Mouse (Mus musculus) G1E (cell line): ENCODE measurements at regions not wholly inside any gene's neighbourhood (a gene's known extent, or its start where the extent isn't known, plus 50 kb on each side); places are given as distances from the start of the nearest gene placed in this dataset.

Experiments used
- ATAC-seq: 2 replicates; pipeline ENCODE4 v1.8.0; 2016; ENCODE audit warnings: mild to moderate bottlenecking; ENCODE audit not compliant: insufficient number of reproducible peaks, poor library complexity, low FRiP score, severe bottlenecking; ENCODE audit errors: extremely low read depth
- DNase-seq: peaks from one replicate; pipeline ENCODE4 v3.0.0; 2012; ENCODE audit warnings: low spot score
- H3K27me3 ChIP-seq: 2 replicates; pipeline ENCODE4 v1.6.1; 2012; ENCODE audit warnings: mild to moderate bottlenecking, low read length, inconsistent platforms; ENCODE audit not compliant: insufficient read depth
- H3K36me3 ChIP-seq: replicated peaks from 2 replicates; pipeline ENCODE3; 2012; ENCODE audit warnings: mild to moderate bottlenecking, inconsistent platforms
- H3K4me1 ChIP-seq: 2 replicates; pipeline ENCODE4 v1.6.1; 2012; ENCODE audit warnings: low read depth, low read length, inconsistent platforms, mixed read lengths; ENCODE audit not compliant: insufficient read depth
- H3K4me3 ChIP-seq: 2 replicates; pipeline ENCODE4 v1.5.1; 2012; ENCODE audit warnings: low read depth, mild to moderate bottlenecking, inconsistent platforms, low read length, moderate library complexity, mixed read lengths
- H3K9me3 ChIP-seq: replicated peaks from 2 replicates; pipeline ENCODE4 v1.6.1; 2012; ENCODE audit warnings: inconsistent platforms
- CTCF ChIP-seq: IDR thresholded peaks from 2 replicates; pipeline ENCODE4 v1.5.1; 2012; ENCODE audit warnings: low read depth, low read length, inconsistent platforms, mixed read lengths
- GATA1 ChIP-seq: IDR thresholded peaks from 2 replicates; pipeline ENCODE4 v1.6.1; 2012; ENCODE audit warnings: borderline replicate concordance, low read length, inconsistent platforms, mixed read lengths
- GATA2 ChIP-seq: IDR thresholded peaks from 2 replicates; pipeline ENCODE4 v1.6.1; 2012; ENCODE audit warnings: low read depth, low read length, inconsistent platforms, borderline replicate concordance
- POLR2AphosphoS5 ChIP-seq: IDR thresholded peaks from 2 replicates; pipeline ENCODE4 v1.6.1; 2012; ENCODE audit warnings: low read depth, low read length, inconsistent platforms; ENCODE audit not compliant: insufficient replicate concordance
- TAL1 ChIP-seq: conservative IDR thresholded peaks from 2 replicates; pipeline ENCODE4 v1.6.1; 2012; ENCODE audit warnings: low read depth, low read length, inconsistent platforms, mixed read lengths

DNA sequence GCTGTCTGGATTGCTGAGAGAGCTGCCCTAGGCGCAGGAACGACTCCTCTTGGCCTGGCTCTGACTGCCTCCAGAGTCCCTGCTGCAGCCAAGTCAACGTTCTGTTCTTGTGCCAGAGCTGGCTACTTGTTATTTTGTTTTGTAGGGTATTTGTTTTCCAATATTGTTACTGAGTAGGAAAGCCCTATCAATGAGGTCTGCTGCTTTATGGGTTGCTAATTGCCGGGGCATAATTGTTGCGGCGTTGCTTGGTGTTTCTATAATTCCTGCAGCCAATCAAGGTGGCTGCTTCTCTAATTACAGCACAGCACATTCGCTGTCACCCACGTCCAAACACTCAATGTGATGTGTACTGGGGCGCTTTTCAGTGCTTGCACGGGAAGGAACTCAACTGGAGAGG lies 589.4 kb downstream of the Tox3 start:
- Histone ChIP-seq H3K9me3 (peaks cover 21% of the 10 kb centered on the region), H3K27me3 (no peaks in the 10 kb centered on the region), H3K36me3 (no peaks in the 10 kb centered on the region), H3K4me1 (no peaks in the 10 kb centered on the region), H3K4me3 (no peak overlapping the region)
- DNase-seq (no peak), ATAC-seq (no peak)
- TF ChIP-seq TAL1 (no peak), GATA2 (no peak), CTCF (no peak), POLR2AphosphoS5 (no peak), GATA1 (no peak)

DNA sequence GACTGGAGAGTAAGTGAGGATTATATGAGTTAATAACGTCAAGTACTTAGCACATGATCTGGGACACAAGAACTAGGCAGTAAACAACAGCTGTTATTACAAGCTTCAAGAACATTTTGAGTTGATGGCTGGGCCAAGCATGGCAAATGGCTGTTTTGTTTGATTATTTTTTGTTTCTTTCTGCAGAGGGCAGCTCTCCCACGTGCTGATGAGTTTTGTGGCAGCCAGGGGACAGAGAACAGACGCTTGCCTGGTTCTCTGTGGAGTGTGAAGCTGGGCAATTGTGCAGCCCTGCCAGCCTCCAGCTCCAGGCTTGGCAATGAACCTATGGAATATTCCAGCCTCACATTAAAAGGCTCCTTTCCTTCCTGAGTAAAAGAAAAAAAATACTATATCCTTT lies 592.2 kb downstream of the Tox3 start:
- no peak for ATAC-seq
- DNase-seq: no peak
- Histone ChIP-seq H3K4me1 (no peaks in the 10 kb centered on the region), H3K36me3 (no peaks in the 10 kb centered on the region), H3K27me3 (no peaks in the 10 kb centered on the region), H3K4me3 (no peak overlapping the region), H3K9me3 (peaks cover 24% of the 10 kb centered on the region)
- TF ChIP-seq POLR2AphosphoS5 (no peak), CTCF (no peak), TAL1 (no peak), GATA2 (no peak), GATA1 (no peak)

GRCm38 (mm10) chr8:89751201-89751600 lies 596.9 kb downstream of the Tox3 start:
- H3K36me3 ChIP-seq: no peaks in the 10 kb centered on the region
- TF ChIP-seq CTCF: no peak
- no peak for TF ChIP-seq GATA2
- no peak for TF ChIP-seq GATA1
- TF ChIP-seq TAL1: no peak
- TF ChIP-seq POLR2AphosphoS5: no peak
- H3K9me3 ChIP-seq: peaks cover 22% of the 10 kb centered on the region
- H3K27me3 ChIP-seq: no peaks in the 10 kb centered on the region
- DNase-seq (no peak), ATAC-seq (no peak)
- H3K4me3 ChIP-seq: no peak overlapping the region
- no peaks in the 10 kb centered on the region for H3K4me1 ChIP-seq

- TF ChIP-seq POLR2AphosphoS5: no peak
- no peak for TF ChIP-seq CTCF
- no peak for TF ChIP-seq GATA1
- TF ChIP-seq TAL1: no peak
- no peak for TF ChIP-seq GATA2
- H3K36me3 ChIP-seq: no peaks in the 10 kb centered on the region
- ATAC-seq (no peak), DNase-seq (no peak)
- no peaks in the 10 kb centered on the region for H3K4me1 ChIP-seq
- H3K27me3 ChIP-seq: no peaks in the 10 kb centered on the region
- peaks cover 37% of the 10 kb centered on the region for H3K9me3 ChIP-seq
- H3K4me3 ChIP-seq: no peak overlapping the region
Observed at GRCm38 (mm10) chr8:89747726-89748125, 600.4 kb downstream of the Tox3 start.

GRCm38 (mm10) chr8:89744267-89745028 lies 603.7 kb downstream of the Tox3 start:
- H3K27me3 ChIP-seq: no peaks in the 10 kb centered on the region
- peaks cover 59% of the 10 kb centered on the region for H3K9me3 ChIP-seq
- H3K4me1 ChIP-seq: no peaks in the 10 kb centered on the region
- ATAC-seq (no peak), DNase-seq (no peak)
- H3K4me3 ChIP-seq: no peak overlapping the region
- no peak for TF ChIP-seq CTCF
- TF ChIP-seq POLR2AphosphoS5: no peak
- TF ChIP-seq TAL1: no peak
- no peak for TF ChIP-seq GATA2
- TF ChIP-seq GATA1: no peak
- H3K36me3 ChIP-seq: no peaks in the 10 kb centered on the region

- TF ChIP-seq POLR2AphosphoS5 (no peak), GATA2 (no peak), GATA1 (no peak), TAL1 (no peak), CTCF (no peak)
- Histone ChIP-seq H3K4me3 (no peak overlapping the region), H3K27me3 (no peaks in the 10 kb centered on the region), H3K4me1 (no peaks in the 10 kb centered on the region), H3K36me3 (no peaks in the 10 kb centered on the region), H3K9me3 (peaks cover 49% of the 10 kb centered on the region)
- DNase-seq (no peak), ATAC-seq (no peak)
Observed at GRCm38 (mm10) chr8:89738657-89739056, 609.5 kb downstream of the Tox3 start.
